Mouse (Mus musculus) effector memory CD4-positive, alpha-beta T cell, adult 5 months (primary cell): Measurements from ENCODE around the gene Plp1. TPM values are rescaled to one million over a fixed set of nuclear protein-coding genes. Genes with fewer than 3 reads are reported as not detected.

Experiments
- polyA plus RNA-seq: library from polyadenylated mRNA; unstranded; fragments of 100-300 nt; shearing (Covaris generic); gene quantifications from one replicate; pipeline ENCODE4 v1.2.1, GENCODE M21; 2017

Plp1 gene
- 1.9 TPM for polyA plus RNA-seq

DNA sequence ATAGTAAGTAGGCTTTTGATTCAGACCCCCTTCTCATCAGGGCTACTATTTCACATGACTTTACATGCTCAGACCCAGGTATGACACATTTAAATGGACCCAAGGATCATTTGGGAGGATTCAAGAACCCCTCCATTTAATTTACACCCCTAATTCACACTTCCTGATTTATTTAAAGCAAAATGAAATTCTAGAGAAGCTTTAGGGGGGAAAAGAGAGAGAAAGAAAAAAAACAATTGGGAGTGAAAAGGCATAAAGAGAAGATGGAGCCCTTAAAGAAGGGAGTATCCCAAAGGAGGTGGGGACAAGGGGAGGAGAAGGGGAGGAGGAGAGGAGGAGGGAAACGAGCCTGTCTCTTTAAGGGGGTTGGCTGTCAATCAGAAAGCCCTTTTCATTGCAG, at the start of gene Plp1:
Plp1 (plus strand) TSS at position 301 of the 400 bp plus-strand sequence.

GRCm38 (mm10) chrX:136780041-136780440, 42.4 kb upstream of the Plp1 start, which contains the start of gene Glra4:
Gene Glra4 (minus strand): TSS chrX:136780141.

GRCm38 (mm10) chrX:136868061-136869040, 45.9 kb downstream of the Plp1 start, which contains the start of gene Rab9b:
Gene Rab9b (minus strand): TSS chrX:136868755.

Other genes with a start within 250 kb of the Plp1 start
- 1.8 TPM for gene Tceal3, start 231.8 kb upstream of the Plp1 start, polyA plus RNA-seq
- not detected for gene Tceal1, start 114.7 kb upstream of the Plp1 start, polyA plus RNA-seq
- 169 TPM for gene Morf4l2, start 79.0 kb upstream of the Plp1 start, polyA plus RNA-seq
- not detected for gene Glra4, start 42.5 kb upstream of the Plp1 start, polyA plus RNA-seq
- not detected for gene Rab9b, start 46.1 kb downstream of the Plp1 start, polyA plus RNA-seq
- gene H2bfm, start 104.7 kb downstream of the Plp1 start, polyA plus RNA-seq: not detected
- 33.3 TPM for gene Tmsb15b2, start 152.8 kb downstream of the Plp1 start, polyA plus RNA-seq
- gene Tmsb15l, start 154.2 kb downstream of the Plp1 start, polyA plus RNA-seq: 1.6 TPM
- 11.5 TPM for gene Tmsb15b1, start 154.2 kb downstream of the Plp1 start, polyA plus RNA-seq
- gene Zcchc18, start 170.5 kb downstream of the Plp1 start, polyA plus RNA-seq: 12.2 TPM
- 8.2 TPM for gene Slc25a53, start 215.6 kb downstream of the Plp1 start, polyA plus RNA-seq
- gene Fam199x, start 226.9 kb downstream of the Plp1 start, polyA plus RNA-seq: 5.5 TPM